Mouse (Mus musculus) gastrocnemius, postnatal 10 days (tissue): ENCODE measurements around the gene Gcgr. TPM values are rescaled to one million over a fixed set of nuclear protein-coding genes. Genes with fewer than 3 reads are reported as not detected.
"Not testable (repeated sequence)": the region's sequence is repeated elsewhere in the genome, so short reads cannot be mapped to it uniquely, and the experiment has no call there.

Experiments used
- DNase-seq: peaks from one replicate; pipeline ENCODE4 v3.0.0; 2021; ENCODE audit warnings: mixed read lengths
- total RNA-seq, 2 experiments: library from RNA; stranded (reverse); gene quantifications; 2 replicates each; pipeline ENCODE4 v1.2.3; 2021

Gene Gcgr
- total RNA-seq, 2 experiments from 2014 or later = 0.09 to 0.75 TPM

- peak; percentile 71 for DNase-seq
Observed at GRCm38 (mm10) chr11:120538485-120538884, 8.0 kb downstream of the Gcgr start.

GRCm38 (mm10) chr11:120538955-120539284, 8.4 kb downstream of the Gcgr start:
- DNase-seq = no peak

DNA sequence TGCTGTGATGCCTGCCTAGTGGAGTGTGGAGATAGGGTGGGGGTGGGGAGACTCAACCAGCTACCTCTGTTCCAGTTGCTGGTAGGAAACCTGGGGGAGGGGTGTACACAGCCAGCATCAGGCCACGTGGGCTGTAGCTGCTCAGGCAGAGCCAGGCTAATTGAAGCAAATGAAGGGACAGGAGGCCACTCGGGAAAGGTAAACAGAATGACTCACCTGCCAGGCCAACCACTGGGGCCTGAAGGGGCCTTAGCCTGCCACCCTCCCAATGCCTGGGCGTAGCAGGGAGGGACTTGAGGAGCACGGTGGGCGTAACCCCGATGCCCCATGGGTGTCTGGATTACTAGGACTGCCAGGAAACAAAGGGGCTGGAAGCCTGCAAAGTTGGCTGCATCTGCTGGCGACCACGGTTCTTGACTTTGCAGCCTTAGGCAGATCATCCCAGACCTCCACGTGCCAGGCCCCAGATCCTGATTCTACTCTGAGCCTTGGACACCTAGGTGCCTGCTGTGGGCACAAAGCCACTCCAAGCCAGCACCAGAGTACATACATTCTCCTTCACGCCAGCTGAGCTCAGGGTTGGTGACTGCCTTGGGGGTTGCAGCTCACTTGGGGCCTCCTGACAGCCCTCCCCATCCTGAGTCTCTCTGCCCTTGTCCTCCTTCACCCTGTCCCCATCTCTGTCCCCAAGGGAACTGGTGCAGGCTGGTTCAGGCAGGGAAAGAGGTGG, 9.0 kb downstream of the Gcgr start:
- no peak for DNase-seq

GRCm38 (mm10) chr11:120541907-120542306, 11.4 kb downstream of the Gcgr start:
- DNase-seq = no peak

DNA sequence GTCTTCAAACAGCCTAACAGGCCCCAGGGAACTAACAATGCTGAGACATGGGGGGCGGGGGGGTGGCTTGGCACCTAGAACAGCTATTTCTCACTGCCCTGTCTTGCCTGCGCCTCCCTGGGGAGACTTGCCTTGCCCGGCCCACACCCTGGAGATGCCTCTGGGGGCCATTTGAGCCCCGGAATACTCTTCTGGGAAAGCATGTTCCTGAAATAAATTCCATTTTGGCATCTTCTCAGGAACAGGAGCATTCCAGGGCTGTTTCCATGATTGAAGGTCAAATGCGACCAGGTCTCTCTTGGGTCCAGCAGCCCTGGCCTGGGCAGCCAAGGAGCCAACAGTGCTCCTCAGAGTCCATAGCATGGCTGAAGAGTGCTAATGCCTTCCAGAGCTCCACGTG, 11.9 kb downstream of the Gcgr start:
- DNase-seq = no peak

DNA sequence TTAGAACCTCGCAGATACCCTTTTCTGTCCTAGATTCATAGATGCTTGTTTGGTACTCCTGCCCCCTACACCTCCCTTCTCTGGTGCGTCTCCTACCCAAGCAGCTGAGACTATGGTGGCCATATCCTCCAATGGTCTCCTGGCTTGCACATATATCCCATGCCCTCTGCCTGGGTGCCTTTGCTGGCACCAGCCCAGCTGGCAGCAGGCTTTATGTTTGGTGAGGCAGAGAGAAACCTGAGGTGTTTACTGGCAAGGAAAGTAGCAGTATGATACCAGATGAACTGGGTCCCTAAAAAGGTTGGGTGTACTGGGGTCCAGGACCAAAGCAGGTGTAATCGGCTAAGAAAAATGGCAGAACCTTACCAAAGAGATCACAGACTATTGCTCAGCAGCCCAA, 15.5 kb downstream of the Gcgr start:
- DNase-seq = no peak

DNA sequence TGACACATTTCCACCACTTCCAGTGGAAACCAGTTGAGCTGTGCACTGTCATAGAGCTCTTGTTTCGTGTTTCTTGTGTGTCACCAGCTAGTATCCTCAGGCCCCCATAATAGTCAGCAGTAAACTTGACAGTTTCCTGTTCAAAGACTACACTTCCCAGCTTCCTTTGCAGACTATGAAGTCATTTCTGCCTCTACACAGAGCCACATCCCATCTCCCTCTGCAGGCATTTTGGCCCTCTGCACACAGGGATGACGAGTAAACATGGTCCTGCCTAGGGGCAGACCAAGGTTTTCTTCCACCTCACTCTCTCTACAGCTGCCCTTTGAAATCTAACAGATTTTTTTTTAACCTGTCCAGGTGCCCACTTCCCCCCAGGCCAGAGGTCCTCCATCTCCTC, 17.0 kb downstream of the Gcgr start:
- DNase-seq = no peak

- DNase-seq = no peak
Observed at GRCm38 (mm10) chr11:120548214-120548613, 17.7 kb downstream of the Gcgr start.

DNA sequence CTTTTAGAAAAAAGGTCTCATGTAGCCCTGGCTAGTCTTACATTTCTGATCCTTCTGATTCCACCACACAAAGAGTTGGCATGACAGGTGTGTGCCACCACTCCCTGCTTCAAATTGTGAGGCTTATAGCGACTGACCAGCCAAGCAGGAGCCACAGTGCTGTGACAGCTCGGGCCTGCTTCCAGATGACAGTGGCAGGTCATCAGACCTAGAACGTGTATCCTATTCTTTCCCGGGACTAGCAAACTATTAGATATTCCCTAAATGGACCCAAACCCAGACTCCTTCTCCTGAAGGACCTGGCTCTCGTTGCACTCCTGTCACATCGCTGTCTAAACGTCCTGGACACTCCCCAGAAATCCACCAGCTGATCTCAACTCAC, 18.3 kb downstream of the Gcgr start:
- DNase-seq = no peak

DNA sequence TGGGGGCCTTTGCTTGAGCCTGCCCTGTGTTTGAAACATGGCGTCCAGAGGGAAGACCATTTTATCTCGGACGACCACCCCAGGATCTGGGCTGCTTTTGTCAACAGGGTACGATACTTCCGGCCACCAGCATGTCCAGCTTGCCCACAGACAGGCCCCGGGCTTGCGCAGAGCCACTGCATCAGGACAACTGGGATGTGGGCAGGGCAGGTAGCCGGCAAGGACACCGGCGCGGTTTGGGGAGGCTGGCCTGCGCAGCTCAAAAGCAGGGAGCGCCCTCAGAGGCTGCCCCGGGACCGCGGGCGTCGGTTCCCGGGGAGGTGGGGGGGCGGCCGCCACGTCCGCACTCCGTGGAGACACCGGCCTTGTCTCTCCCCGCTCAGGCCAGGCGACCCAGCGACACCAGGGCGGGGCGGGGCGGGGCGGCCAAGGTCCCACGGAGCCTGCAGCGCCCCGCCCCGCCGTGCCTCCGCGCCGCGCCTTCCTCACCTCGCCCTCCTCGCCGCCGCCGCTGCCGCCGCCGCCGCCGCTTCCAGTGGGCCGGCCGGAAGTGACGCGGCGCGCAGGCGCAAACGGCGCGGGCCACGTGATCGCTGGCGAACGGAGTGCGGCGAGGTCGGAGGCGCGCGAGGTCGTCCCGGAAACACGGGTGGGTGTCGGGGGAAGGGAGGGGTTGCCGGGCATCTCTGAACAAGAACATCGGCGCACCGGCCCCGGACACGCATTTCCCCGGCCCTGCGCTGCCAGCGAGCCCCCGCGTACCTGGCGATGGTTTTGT, 18.9 kb downstream of the Gcgr start, which contains the start of gene Mcrip1:
TSS of gene Mcrip1 (minus strand) at position 560 of the 778 bp plus-strand sequence.
- peak; percentile 97 for DNase-seq

GRCm38 (mm10) chr11:120549986-120550809, 19.7 kb downstream of the Gcgr start:
- no peak for DNase-seq

GRCm38 (mm10) chr11:120550810-120551440, 20.4 kb downstream of the Gcgr start, which contains the start of gene Ppp1r27:
TSS of gene Ppp1r27 (minus strand) at chr11:120551132.
- no peak for DNase-seq

DNA sequence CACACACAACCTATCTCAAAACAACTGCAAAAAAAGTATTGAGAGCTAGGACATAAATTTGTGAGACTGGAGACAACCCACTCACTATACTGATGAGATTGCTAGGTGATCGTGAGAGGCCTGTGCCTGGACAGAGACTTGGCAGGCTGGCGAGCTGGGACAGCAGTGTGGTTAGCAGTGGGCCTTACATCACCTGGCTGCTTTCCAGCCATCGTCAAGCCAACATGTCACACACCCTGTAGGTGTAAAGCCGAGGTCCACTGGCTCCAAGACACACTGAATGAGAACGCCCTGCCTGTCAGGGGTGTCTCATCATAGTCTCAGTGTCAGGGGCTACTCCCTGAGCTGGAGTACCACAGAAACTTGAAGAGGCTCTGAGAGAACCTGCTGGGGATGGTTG, 22.2 kb downstream of the Gcgr start:
- DNase-seq = no peak

- no peak for DNase-seq
Observed at GRCm38 (mm10) chr11:120554834-120555233, 24.3 kb downstream of the Gcgr start.

DNA sequence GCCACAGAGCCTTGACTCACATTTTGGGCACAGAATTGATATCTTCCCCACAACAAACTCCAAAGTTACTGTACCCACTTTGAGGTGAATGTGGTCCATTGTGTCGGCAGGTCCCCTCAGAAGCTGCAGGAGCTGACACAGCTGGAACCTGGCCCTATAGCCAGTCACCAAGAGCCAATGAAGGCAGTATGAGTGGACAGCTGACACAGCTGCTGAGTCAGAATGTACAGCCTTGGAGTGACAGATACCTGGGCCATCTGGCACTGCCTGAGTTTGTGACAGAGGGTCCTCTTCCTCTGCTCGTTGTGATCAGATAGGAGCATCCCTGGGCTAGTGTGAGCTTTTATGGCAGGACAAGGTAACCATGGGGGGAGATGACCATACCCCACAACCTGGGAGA, 24.8 kb downstream of the Gcgr start:
- no peak for DNase-seq

DNA sequence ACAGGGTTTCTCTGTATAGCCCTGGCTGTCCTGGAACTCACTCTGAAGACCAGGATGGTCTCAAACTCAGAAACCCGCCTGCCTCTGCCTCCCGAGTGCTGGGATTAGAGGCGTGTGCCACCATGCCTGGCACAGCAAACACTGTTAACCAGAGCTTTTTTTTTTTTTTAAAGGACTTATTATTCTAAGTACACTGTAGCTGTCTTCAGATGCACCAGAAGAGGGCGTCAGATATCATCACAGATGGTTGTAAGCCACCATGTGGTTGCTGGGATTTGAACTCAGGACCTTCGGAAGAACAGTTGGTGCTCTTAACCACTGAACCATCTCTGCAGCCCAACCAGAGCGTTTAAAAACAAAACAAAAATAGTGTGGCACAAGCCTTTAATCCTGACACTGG, 28.3 kb downstream of the Gcgr start:
- not testable (repeated sequence) for DNase-seq

- no peak for DNase-seq
Observed at GRCm38 (mm10) chr11:120560952-120561728, 30.6 kb downstream of the Gcgr start.

- DNase-seq = no peak
Observed at GRCm38 (mm10) chr11:120562949-120563348, 32.5 kb downstream of the Gcgr start.

DNA sequence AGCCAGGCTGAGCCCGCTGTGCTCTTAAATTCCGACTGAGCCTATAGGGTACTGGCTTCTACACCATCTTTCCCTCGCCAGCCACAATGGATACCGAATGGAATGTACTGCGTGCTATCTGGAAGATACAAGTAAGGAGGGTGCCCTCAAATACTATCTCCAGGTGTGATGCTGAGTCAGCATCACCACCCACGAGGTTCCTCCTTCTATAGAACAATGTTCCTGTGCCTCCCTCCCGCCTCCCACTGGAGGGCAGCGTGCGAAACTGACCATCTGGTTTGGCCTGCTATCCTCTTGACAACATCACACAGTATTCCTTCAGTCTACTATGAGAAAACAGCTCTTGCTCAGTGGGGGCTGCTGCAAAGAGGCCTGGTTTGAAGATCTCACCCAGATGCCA, 34.6 kb downstream of the Gcgr start:
- DNase-seq = no peak

DNA sequence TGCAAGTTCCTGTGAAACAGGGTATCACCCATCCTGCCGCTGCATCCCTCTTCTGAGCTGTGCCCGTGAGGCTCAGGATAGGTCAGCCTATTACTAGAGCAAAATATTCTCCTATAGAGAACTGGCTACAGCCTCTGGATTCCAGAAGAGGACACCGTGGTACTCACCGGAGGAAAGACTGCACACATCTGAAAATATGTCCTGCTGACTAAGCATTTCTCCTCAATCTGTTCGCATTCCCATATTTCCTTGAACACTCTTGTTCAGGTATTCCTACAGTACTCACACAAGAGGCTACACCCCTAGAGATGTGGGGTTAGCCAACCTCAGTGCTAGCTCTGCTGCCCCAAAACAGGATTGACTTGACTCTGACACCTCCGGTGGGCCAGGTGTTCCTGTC, 37.8 kb downstream of the Gcgr start:
- no peak for DNase-seq

DNA sequence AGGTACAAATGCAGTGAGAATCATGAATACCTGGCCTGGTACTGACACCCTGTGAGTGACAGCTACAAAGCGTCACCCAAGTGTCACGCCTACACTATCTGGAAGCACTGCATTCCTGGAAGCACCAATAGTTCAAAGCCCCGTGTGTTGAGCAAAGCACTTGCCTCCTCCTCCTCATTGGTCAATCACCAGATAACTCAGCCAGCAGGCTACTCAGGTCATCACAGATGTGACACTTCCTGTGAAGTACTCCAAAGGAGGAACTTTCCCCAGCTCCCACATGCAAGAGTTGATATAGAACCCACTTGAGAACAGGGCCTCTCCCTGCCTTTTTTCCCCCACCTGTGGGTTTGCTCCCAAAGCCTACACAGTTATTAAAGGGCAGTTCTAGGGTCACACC, 40.6 kb downstream of the Gcgr start:
- DNase-seq = no peak
